Mouse (Mus musculus): ENCODE data around the gene Txnrd2.
A peak's percentile ranks its signal among the peaks of the same experiment; 100 is the strongest.

The Txnrd2 gene

GRCm38 (mm10) chr16:18452361-18452862, 26.2 kb downstream of the Txnrd2 start:
- DNase-seq (ENCODE audit: low spot score), result no peak

DNA sequence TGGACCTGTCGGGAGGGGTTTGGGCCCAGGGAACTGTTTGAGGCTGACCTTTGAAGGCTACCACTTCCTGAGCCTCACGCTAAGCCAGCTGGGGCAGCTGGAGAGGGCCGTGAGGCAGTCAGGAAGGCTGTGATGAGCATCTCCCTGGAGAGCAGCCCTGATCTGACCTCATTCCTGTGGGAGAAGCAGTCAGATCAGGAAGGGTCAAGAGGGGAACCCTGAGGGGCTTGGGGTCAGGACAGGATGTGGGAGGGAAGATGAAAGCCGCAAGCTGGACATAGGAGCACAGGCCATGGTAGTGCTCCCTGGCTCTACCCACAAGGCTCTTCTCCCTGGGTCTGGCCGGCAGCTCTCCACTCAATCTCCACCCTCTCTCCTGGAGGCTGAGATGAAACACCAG, 27.7 kb downstream of the Txnrd2 start:
- peak; percentile 59 for DNase-seq (ENCODE audit: low spot score)

DNA sequence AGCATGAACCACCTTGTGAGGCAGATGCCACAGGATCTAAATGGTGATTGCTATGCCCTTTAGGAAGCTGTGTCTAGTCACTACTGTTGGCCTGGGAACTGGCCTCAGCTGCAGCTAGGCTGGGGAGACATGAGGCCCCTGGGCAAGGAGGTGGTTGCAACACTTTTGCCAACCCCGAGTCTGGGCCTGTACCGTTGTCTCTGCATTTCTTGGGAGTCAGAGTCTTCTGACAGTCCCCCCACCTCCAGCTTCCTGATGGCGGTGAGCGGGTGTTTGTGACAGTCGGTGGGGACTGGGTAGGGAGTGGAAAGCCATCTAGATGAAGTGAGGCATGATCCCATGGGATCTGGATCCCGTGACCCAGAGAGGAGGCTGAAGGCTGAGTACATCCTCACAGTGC, 29.2 kb downstream of the Txnrd2 start:
- DNase-seq (ENCODE audit: low spot score), result no peak

DNA sequence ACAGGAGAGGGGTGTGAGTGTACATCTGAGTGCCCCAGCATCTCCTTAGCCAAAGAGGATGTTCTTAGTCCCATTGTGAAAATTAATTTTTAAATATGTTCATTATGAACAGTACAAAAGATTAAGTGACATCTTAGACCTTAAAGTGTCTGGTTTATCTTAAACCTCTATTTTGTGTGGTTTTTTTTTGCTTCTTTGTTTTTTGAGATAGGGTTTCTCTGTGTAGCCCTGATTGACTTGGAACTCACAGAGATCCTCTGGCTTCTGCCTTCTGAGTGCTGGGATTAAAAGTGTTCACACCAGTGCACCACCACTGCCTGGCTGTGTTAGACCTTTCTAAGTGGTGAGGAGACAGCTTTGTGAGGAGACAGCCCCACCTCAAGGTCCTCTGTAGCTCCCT, 32.5 kb downstream of the Txnrd2 start:
- DNase-seq (ENCODE audit: low spot score), result no peak

GRCm38 (mm10) chr16:18459335-18459954, 33.3 kb downstream of the Txnrd2 start:
- peak; percentile 51 for DNase-seq (ENCODE audit: low spot score)

GRCm38 (mm10) chr16:18459955-18460370, 33.8 kb downstream of the Txnrd2 start:
- peak; percentile 78 for DNase-seq (ENCODE audit: low spot score)

GRCm38 (mm10) chr16:18460826-18461225, 34.6 kb downstream of the Txnrd2 start:
- no peak for DNase-seq (ENCODE audit: low spot score)

GRCm38 (mm10) chr16:18462031-18462430, 35.8 kb downstream of the Txnrd2 start:
- DNase-seq (ENCODE audit: low spot score), result no peak

GRCm38 (mm10) chr16:18462598-18462997, 36.4 kb downstream of the Txnrd2 start:
- DNase-seq (ENCODE audit: low spot score), result no peak

DNA sequence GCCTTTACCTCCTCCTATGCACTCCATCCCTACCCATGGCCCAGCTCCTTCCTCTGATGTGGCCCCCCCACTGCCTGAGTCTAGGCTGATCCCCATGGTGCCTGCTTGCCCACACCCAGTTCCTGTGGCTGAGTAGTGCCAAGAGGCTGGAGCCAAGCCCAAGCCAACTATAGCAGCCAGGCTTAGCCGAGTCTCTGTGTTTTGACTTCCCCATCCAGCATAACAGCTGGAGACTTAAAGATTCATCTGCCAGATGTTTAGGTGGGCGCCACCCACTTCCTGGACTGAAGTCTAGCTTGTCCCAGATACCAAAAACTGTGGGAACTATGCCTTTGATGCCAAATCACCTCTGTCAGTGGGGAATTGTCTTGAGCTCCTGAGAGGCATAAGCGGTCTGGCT, 38.1 kb downstream of the Txnrd2 start:
- no peak for DNase-seq (ENCODE audit: low spot score)

- DNase-seq (ENCODE audit: low spot score), result no peak
These were observed 44.6 kb downstream of the Txnrd2 start for GRCm38 (mm10) chr16:18470829-18471228.

GRCm38 (mm10) chr16:18471381-18471955, 45.3 kb downstream of the Txnrd2 start:
- no peak for DNase-seq (ENCODE audit: low spot score)

- no peak for DNase-seq (ENCODE audit: low spot score)
These were observed 45.8 kb downstream of the Txnrd2 start for GRCm38 (mm10) chr16:18471976-18472375.

DNA sequence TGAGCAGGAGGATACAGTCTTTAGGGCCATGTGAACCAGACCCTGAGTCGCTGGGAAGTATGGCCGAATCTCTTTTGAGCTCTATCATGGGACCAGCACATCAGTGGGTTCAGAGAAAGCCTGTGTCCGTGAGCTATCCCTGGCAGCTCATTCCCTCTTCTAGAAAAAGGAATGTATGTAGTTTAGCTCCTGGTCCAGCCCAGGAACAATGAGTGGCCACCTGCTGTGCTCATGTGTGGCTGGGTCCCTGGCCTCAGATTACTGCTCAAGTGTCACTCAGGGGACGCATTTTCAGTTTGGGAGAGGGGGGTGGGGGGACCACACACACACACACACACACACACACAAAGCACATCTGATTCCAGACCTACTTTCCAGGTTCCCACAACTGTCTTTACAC, 46.2 kb downstream of the Txnrd2 start:
- no peak for DNase-seq (ENCODE audit: low spot score)

DNA sequence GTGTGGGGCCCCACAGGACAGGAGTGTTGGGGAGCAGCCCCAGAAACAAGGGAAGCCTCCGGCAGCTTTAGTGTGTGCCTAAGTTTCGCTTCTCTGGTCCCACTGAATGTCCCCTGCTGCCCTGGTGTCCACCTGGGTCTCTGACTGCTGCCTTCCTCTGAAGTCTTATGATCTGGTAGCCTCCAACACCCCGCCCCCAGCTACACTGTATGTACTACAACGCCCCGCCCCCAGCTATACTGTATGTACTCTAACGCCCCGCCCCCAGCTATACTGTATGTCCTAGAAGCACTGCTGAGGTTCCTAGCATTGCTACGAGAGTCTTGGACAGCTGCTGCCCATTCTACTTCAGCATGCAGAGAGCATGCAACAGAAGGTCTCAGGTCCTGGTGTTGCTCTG, 46.8 kb downstream of the Txnrd2 start:
- no peak for DNase-seq (ENCODE audit: low spot score)

DNA sequence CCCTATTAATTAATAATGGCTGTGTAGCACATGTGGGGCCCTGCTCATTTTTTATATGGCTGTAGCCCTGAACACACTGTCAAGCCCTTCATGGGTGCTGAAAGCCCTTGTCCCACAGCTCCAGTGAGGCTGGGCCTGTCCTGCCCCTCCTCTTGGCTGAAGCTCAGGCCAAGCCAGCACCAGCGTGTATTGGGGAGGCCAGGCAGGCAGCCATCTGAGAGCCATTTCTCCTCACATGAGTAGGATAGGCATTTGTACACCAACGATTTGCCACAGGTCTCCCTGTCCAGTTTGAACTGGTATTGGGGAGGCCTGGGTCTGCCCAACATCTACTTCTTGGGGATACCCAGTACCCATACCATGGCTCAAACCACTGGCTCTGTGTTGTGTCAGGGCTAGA, 47.8 kb downstream of the Txnrd2 start:
- DNase-seq (ENCODE audit: low spot score), result no peak

GRCm38 (mm10) chr16:18477996-18478395, 51.8 kb downstream of the Txnrd2 start:
- no peak for DNase-seq (ENCODE audit: low spot score)

- DNase-seq (ENCODE audit: low spot score), result no peak
These were observed 53.5 kb downstream of the Txnrd2 start for GRCm38 (mm10) chr16:18479667-18480066.

DNA sequence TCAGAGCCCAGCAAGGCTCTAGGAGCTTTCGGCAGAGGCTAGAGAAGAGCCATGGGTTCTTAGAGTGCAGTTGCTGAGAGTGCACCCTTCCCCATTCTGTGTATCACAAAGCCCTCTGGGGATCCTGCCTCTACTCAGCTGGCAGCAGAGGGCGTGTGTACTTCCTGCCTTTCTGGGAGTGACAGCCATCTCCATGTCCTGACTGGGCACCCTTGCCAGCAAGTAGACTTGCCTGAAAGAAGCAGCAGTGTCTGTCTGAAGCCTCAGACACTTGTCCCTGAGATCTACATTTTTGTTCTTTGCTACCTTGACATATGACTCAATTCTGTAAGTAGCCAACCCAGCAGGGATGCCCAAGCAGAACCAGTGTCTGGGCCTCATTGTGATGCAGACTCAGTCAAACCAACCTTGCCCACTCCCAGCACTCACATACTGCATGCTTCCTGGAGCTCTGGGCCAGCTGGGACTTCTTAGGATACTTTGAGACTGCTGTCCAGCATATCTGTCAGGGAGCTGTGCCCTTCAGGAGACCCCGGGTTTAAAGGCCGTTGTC, 54.8 kb downstream of the Txnrd2 start:
- DNase-seq (ENCODE audit: low spot score), result no peak

GRCm38 (mm10) chr16:18482431-18482830, 56.2 kb downstream of the Txnrd2 start:
- no peak for DNase-seq (ENCODE audit: low spot score)

- DNase-seq (ENCODE audit: low spot score), result no peak
These were observed 57.7 kb downstream of the Txnrd2 start for GRCm38 (mm10) chr16:18483839-18484238.

- peak; percentile 30 for DNase-seq (ENCODE audit: low spot score)
These were observed 58.2 kb downstream of the Txnrd2 start for GRCm38 (mm10) chr16:18484386-18484785.

DNA sequence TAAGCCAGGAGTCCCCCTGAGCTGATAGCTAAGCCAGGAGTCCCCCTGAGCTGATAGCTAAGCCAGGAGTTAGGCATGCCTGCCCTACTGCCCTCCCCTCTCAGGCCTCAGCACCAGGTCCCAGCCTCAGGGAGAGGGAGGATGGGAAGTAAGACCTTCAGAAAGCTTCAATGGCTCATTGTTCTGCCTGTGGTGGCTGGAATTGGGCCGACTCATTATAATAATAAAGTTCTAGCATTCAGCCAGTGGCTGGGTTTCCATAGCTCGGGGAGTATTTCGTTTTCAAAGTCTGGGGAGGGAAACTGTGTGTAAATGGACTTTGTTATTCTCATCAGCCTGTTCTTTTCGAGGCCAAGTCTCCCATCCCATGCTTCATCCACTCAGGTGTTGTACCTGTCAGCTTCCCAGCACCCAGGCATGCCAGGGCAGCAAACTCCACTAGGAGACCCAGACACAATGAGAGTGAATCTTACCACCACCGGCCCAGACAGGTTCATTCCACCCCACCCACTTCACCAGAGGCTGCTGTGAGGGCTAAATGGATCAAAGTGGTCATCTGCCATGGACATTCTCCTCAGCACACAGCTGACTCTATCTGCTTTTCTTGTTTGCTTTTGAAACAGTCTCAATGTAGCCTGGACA, 58.7 kb downstream of the Txnrd2 start:
- no peak for DNase-seq (ENCODE audit: low spot score)
